Mouse (Mus musculus): ENCODE measurements around the gene Wnt3.

DNA sequence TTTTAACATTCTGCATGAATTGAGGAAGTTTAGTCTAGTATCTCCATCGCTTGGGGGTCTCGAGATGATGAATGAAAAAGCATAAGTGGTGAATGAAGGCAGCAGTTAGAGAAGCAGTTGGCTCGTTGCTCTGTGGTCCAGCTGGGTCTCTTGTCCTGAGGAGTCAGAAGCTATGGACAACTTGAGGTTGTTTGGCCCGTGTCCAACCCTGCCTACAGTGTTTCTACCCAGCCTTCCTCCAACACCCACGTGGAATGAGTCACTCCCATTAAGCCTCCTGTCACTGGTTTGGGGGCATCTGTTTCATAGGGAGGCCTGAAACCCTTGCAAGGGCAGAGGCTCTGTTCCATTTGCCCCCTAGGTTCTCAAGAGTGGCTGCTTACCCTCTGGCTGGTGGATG, 16.0 kb downstream of the Wnt3 start:
- TF ChIP-seq GATA1 (IDR thresholded peaks at IDR 0.05; ENCODE audit: borderline replicate concordance, low read length) (no peak), FLI1 (IDR thresholded peaks at IDR 0.05; ENCODE audit: low read length) (no peak)

All from megakaryocyte, embryonic 14.5 days (primary cell).